Mouse (Mus musculus) adrenal gland, postnatal 25 days (tissue): ENCODE results near the gene Fam213a. TPM values are rescaled to one million over a fixed set of nuclear protein-coding genes. Genes with fewer than 3 reads are reported as not detected.
A peak's percentile ranks its signal among the peaks of the same experiment; 100 is the strongest.
"Not testable (repeated sequence)": the region's sequence is repeated elsewhere in the genome, so short reads cannot be mapped to it uniquely, and the experiment has no call there.

Experiments
- DNase-seq: peaks from one replicate; pipeline ENCODE4 v3.0.0; 2021; ENCODE audit warnings: mixed read lengths
- long read RNA-seq: library from polyadenylated mRNA; stranded (forward); transcript quantifications from one replicate; pipeline ENCODE4 v2.0.0, GENCODE M21; 2021
- total RNA-seq: library from RNA; stranded (reverse); gene quantifications from 2 replicates; pipeline ENCODE4 v1.2.3, GENCODE M21; 2021

Fam213a gene
- total RNA-seq = 58.3 and 81.5 TPM in 2 replicates
- long read RNA-seq, transcript Fam213a-202 (6 exons, 1,567 nt) = minor isoform, 78 of 212 reads
- long read RNA-seq, transcript Fam213a-201 (6 exons, 1,537 nt) = major isoform, 92 of 212 reads
- long read RNA-seq, partial matches to known transcripts = 9 of 212 reads
- long read RNA-seq, other reads (novel, unspliced or antisense) = 29 of 212 reads

DNA sequence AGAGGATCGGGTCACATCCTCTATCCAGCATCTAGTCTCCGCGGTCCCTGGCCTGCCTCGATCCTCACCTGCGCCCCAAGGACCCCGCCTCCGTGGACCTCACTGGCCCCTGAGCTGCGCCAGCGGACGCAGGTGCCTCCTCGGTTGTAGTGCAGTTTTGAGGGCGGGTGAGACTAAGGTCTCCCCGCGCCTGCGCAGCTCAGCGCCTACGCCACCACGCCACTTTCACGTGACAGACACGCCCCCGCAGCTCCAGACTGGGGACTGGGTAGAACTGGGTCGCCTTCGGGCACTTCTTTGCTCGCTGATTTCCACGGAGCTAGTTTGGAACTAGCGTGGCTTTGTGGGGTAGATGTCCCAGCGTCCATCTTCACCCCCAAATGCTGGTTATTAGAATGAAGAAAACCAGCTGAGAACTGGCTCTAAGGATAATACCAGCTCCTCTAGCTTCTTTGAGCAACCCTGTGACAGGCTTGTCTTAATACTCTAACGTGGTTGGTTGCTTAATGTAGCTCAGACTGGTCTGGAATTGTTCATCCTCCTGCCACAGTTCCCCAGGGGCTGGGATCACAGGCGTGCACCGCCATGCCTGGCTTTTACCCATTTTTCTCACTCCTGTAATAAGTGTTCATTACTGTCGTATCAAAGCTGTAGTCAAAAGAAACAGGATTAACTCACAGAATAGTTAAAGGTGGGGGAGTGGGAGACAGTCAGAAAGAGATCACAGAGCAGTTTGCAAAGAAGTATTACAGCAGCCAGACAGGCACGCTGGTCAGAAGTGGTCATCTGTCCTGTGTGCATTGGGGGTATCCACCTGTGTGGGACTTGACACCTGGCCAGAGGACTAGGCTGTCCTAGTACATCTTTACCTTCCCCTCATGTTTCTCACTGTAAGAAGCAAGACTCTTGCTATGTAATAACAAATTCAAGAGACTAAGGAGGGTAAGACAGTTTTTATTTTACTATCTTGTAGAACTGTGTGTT, at the start of gene Fam213a:
Gene Fam213a (minus strand): TSS at position 159 of the 984 bp plus-strand sequence.
- peak; percentile 93 for DNase-seq

DNA sequence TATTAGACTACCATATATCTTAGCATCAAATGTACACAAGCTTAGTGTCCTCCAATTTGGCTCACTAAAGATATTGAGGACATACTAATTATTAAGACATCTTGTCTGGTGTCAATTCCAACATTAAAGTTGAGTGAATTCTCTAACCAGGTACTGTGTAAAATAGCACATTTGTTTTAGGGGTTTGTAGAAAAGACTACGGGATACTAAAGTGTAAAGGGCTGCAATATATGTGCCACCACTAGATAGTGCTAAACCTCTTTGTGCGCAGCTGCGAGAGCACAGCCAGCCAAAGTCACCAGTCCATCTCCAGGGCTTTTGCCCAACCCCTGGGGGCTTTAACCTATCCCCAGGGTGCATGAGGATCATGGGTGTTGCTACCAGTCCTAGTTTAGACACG, 39.6 kb upstream of the Fam213a start:
- not testable (repeated sequence) for DNase-seq

GRCm38 (mm10) chr14:41052481-41052880, 38.9 kb upstream of the Fam213a start:
- peak; percentile 16 for DNase-seq

- no peak for DNase-seq
These were observed 36.9 kb upstream of the Fam213a start for GRCm38 (mm10) chr14:41050471-41050870.

GRCm38 (mm10) chr14:41047402-41047801, 33.8 kb upstream of the Fam213a start:
- DNase-seq = no peak

DNA sequence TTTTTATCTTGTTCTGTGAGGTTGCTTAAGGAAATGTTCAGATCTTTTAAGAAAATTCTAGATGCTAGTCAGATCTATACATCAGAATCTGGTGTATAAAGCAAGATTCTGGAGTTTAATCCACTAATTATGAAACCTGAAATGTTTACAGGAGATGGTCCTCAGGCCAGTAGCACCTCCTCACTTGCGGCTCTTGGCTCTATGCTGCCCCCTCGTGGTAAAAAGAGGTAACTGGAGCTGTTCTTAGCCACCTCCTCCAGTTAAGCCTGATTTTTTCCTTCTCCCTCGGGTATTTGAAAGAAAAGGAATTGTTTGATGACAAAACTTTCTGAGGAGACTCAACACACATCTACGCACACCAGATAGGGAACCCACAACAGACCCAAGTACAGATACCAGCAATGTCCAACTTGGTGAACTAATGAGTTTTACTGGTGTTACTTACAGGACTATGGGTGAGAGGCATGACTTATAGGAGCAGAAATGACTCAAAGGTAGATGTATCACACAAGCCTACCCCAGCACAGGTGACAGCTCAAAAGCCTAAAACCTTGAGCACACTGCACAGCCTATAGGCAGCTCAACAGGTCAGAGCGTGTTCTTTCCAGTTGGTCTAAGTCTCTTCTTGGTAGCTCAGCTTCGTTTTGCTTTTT, 21.7 kb upstream of the Fam213a start:
- DNase-seq = peak; percentile 63

GRCm38 (mm10) chr14:41033135-41034110, 19.8 kb upstream of the Fam213a start:
- DNase-seq = peak; percentile 71

DNA sequence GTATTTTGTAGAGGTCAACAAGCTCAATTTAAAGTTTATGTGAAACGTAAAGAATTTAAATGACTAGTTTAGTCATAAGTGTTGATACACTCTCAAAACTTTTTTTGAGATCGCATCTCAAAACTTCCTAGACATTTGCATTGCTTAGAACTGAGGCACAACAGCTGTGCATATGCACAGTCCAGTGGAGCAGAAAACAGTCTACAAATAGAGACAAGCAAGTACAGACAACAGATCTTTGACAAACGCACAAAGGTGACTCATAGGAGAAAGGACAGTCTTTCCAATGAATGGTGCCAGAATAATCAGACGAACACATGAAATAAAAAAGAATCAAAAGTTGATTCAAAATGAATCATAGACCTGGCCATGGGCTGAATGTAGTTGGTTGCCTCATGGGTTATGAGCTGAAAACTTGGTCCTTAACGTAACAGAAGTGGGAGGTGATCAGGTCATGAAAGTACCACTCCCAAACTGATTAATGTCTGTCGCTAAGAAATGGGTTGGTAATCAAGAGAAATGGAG, 17.5 kb upstream of the Fam213a start:
- DNase-seq = no peak

GRCm38 (mm10) chr14:41029303-41029702, 15.7 kb upstream of the Fam213a start:
- no peak for DNase-seq

DNA sequence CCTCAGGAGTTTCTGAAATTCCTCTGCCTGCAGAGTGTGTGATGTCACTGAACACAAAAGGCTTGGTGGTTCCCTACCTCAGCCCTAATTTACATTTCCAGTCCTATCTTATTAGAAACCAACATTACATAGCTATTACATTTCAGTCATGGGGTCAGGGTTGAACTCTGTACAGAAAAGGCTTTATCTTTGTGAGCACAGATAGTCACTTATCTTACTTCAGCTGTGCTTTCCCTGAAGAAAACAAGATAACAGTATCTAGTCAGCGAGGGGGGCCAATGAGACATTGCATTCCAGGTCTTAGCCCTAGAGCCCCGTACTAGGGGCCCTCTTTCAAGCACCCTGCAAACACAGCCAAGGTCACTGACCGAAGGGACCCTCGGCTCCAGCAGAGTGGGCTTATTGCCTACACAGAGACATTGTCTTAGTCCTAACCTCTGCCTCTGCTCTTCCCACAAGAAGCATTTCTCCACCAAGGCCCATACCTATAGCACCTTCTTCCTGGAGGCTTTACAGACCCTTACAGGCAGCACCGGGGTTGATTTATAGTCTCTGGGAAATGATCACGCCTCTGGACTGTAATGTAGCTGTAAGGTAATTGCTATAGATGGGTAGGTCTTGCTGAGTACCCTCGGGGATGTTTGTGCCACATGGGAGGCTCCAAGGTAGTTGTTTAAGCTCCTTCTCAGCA, 12.2 kb upstream of the Fam213a start:
- no peak for DNase-seq

GRCm38 (mm10) chr14:41025087-41025486, 11.5 kb upstream of the Fam213a start:
- no peak for DNase-seq

GRCm38 (mm10) chr14:41021246-41021645, 7.7 kb upstream of the Fam213a start:
- DNase-seq = no peak

- DNase-seq = no peak
These were observed 3.9 kb upstream of the Fam213a start for GRCm38 (mm10) chr14:41017460-41017859.

GRCm38 (mm10) chr14:41014701-41015240, 1.2 kb upstream of the Fam213a start:
- DNase-seq = no peak

DNA sequence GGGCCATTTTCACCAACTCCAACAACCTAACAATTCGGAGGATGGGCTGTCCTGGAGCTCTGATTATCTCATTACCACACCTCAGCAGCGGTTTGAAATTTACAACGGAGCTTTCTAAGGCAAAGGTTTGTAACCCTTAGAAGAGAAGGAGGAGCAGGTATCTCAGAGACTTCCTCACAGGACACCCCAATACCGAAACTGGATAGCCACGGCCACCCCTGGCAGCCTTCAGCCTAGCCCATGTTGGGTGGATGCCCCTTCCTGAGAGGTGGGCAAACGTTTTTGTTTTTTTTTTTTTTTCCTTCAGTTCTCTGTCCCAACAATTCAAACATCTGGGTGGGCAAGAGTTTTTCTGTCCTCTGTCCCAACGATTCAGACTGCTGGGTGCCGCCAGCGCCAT, 445 bp downstream of the Fam213a start:
- no peak for DNase-seq

GRCm38 (mm10) chr14:41011916-41012315, 1.7 kb downstream of the Fam213a start:
- no peak for DNase-seq

- DNase-seq = peak; percentile 26
These were observed 5.5 kb downstream of the Fam213a start for GRCm38 (mm10) chr14:41008138-41008537.

DNA sequence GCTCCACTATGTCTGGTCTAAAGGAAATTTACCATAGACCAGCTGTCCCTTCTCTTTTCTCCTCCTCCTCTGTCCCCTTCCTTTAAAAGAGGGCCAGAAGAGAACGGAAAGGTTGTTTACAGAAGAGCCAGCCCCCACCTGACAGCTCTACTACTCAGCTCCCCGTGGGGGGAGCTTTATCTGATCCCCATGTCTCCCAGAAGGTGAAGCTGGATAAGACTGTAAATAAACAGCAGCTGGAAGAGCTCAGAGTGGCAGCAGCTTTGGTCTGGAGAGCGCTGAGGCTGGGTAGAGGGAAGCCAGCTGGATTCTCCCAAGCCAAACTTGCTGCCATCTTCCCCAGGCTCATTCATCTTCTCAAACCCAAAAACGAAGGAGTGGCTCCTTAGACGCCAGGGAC, 5.9 kb downstream of the Fam213a start:
- DNase-seq = no peak

GRCm38 (mm10) chr14:41006899-41007298, 6.7 kb downstream of the Fam213a start:
- no peak for DNase-seq

- DNase-seq = no peak
These were observed 7.3 kb downstream of the Fam213a start for GRCm38 (mm10) chr14:41006263-41006662.

- DNase-seq = no peak
These were observed 7.9 kb downstream of the Fam213a start for GRCm38 (mm10) chr14:41005716-41006115.
